10 mouse cellular contexts compared by ENCODE assay signal in the genomic region with DNA sequence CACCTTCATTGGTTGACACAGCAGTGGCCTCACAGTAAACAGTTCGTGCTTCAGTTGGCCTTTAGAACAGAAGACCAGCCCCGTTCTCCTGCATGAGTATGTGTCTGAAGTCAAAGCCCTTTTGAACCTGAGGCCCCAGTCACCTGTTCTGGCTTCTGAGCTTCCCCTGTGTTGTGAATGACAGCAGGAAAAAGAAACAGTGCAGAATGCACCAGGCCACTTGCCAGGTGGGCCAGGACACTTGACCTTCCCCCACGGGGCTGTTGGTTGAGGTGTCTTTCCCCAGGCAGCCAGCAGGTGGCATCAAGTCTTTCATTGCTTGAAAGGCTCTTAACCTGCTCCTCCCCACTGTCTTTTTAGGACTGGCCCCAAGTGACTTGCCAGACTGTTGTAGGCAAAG.
A peak's percentile ranks its signal among the peaks of the same experiment; 100 is the strongest.
DNase-seq lines count a peak whose midpoint lies in the region; ATAC-seq and TF ChIP-seq lines count a peak whose summit lies in the region.
"Had no signal": no experiment of that assay in that cellular context is flagged by ENCODE, and none has a peak within 500 bp of the region (broad histone marks: within the 10 kb centered on the region; RNA-seq: fewer than 3 reads in every experiment).

No protein-coding gene starts in this region.

- H3K4me3 ChIP-seq in liver, adult 2 months (ENCODE audit: insufficient read depth, low read depth, low read length), result no peak overlapping the region
- H3K4me3 ChIP-seq in liver, embryonic 11.5 days (ENCODE audit: low read depth, low read length), result no peak overlapping the region
- H3K4me3 ChIP-seq in liver, postnatal 0 days (ENCODE audit: low read depth, low read length), result no peak overlapping the region
- no peak overlapping the region for H3K4me3 ChIP-seq in intestine, embryonic 16.5 days (ENCODE audit: low read length)
- H3K4me3 ChIP-seq: erythroblast, embryonic 14.5 days; limb, embryonic 15.5 days had no signal

- TF ChIP-seq CTCF in liver, adult 2 months (IDR thresholded peaks at IDR 0.05; ENCODE audit: low read depth, low read length), result peak; percentile 87
- TF ChIP-seq CTCF in liver, postnatal 0 days (IDR thresholded peaks at IDR 0.05; ENCODE audit: low read depth), result peak; percentile 78

- no peaks in the 10 kb centered on the region for H3K27me3 ChIP-seq in liver, adult 2 months (ENCODE audit: control insufficient read depth, insufficient read depth, low read length)
- H3K27me3 ChIP-seq in liver, embryonic 11.5 days (replicated peaks; ENCODE audit: control insufficient read depth, insufficient read depth, low read length), result no peaks in the 10 kb centered on the region
- H3K27me3 ChIP-seq in liver, postnatal 0 days (ENCODE audit: insufficient read depth, low read length), result no peaks in the 10 kb centered on the region
- no peaks in the 10 kb centered on the region for H3K27me3 ChIP-seq in intestine, embryonic 16.5 days (replicated peaks; ENCODE audit: control insufficient read depth, insufficient read depth, low read length)
- H3K27me3 ChIP-seq: limb, embryonic 15.5 days had no signal

- TF ChIP-seq EP300 in liver, postnatal 0 days (IDR thresholded peaks at IDR 0.05; ENCODE audit: low read depth), result no peak

- no peak overlapping the region for H3K4me2 ChIP-seq in liver, embryonic 11.5 days
- H3K4me2 ChIP-seq in liver, postnatal 0 days (ENCODE audit: low read depth, low read length), result no peak overlapping the region
- H3K4me2 ChIP-seq in intestine, embryonic 16.5 days (ENCODE audit: low read depth, low read length), result no peak overlapping the region
- H3K4me2 ChIP-seq: limb, embryonic 15.5 days had no signal

- peak overlapping the region; percentile 45 for H3K27ac ChIP-seq in liver, adult 2 months (replicated peaks; ENCODE audit: insufficient read depth, low read depth, low read length)
- H3K27ac ChIP-seq in liver, embryonic 11.5 days (ENCODE audit: low read depth, low read length), result no peak overlapping the region
- peak overlapping the region; percentile 72 for H3K27ac ChIP-seq in liver, postnatal 0 days (ENCODE audit: low read depth)
- no peak overlapping the region for H3K27ac ChIP-seq in intestine, embryonic 16.5 days (ENCODE audit: low read length)
- H3K27ac ChIP-seq: limb, embryonic 15.5 days had no signal

- peaks cover 5% of the 10 kb centered on the region for H3K36me3 ChIP-seq in liver, adult 2 months (ENCODE audit: control insufficient read depth, insufficient read depth, low read length)
- H3K36me3 ChIP-seq in liver, embryonic 11.5 days (ENCODE audit: control insufficient read depth, insufficient read depth, low read length), result no peaks in the 10 kb centered on the region
- H3K36me3 ChIP-seq in liver, postnatal 0 days (replicated peaks; ENCODE audit: insufficient read depth, low read length), result no peaks in the 10 kb centered on the region; the same call in 1 of the 2 replicates
- H3K36me3 ChIP-seq in intestine, embryonic 16.5 days (ENCODE audit: control insufficient read depth, insufficient read depth, low read length), result 0 out of 2 replicates have a peak, but pooled peaks cover 8% of the 10 kb centered on the region
- H3K36me3 ChIP-seq: limb, embryonic 15.5 days had no signal

- no peak for ATAC-seq in liver, embryonic 11.5 days (replicated peaks; ENCODE audit: low FRiP score)
- ATAC-seq in liver, postnatal 0 days, result peak; percentile 87
- no peak for ATAC-seq in intestine, embryonic 16.5 days

- DNase-seq in liver, adult 2 months (ENCODE audit: extremely low read depth, low read depth, low spot score), result peak; percentile 80
- no peak for DNase-seq in liver, embryonic 11.5 days (ENCODE audit: low spot score)
- DNase-seq in NIH3T3 (ENCODE audit: low read depth), result peak; percentile 63
- DNase-seq in cerebellum, adult 9-10 months, result peak; percentile 68
- DNase-seq in heart, adult 9 months (ENCODE audit: low spot score in 2 of 2), result peak; percentile 19 to 37
- DNase-seq in liver, postnatal 0 days, result peak; percentile 80
- peak; percentile 10 to 27 for DNase-seq in spleen, postnatal 36 days (ENCODE audit: low spot score in 2 of 2)

- WGBS in liver, adult 2 months, result 18% methylated on average over 3 of the region's 3 CpGs
- 53% methylated on average over 3 of the region's 3 CpGs for WGBS in liver, embryonic 11.5 days
- WGBS in liver, postnatal 0 days (ENCODE audit: insufficient replicate concordance), result 41% methylated on average over 3 of the region's 3 CpGs
- 57% methylated on average over 3 of the region's 3 CpGs for WGBS in intestine, embryonic 16.5 days

- no peaks in the 10 kb centered on the region for H3K79me2 ChIP-seq in liver, adult 2 months (ENCODE audit: control insufficient read depth, insufficient read depth, low read length)

- H3K4me1 ChIP-seq in liver, adult 2 months (ENCODE audit: control insufficient read depth, insufficient read depth, low read length), result peaks cover 8% of the 10 kb centered on the region
- peaks cover 4% of the 10 kb centered on the region for H3K4me1 ChIP-seq in liver, embryonic 11.5 days (replicated peaks; ENCODE audit: control insufficient read depth, insufficient read depth, low read length)
- peaks cover 10% of the 10 kb centered on the region for H3K4me1 ChIP-seq in liver, postnatal 0 days (ENCODE audit: insufficient read depth)
- H3K4me1 ChIP-seq in intestine, embryonic 16.5 days (ENCODE audit: control insufficient read depth, insufficient read depth, low read length), result no peaks in the 10 kb centered on the region
- H3K4me1 ChIP-seq: limb, embryonic 15.5 days had no signal

- no peak overlapping the region for H3K9ac ChIP-seq in liver, adult 2 months (ENCODE audit: low read depth, low read length)
- no peak overlapping the region for H3K9ac ChIP-seq in liver, embryonic 11.5 days (ENCODE audit: low read depth, low read length)
- H3K9ac ChIP-seq in liver, postnatal 0 days (replicated peaks), result no peak overlapping the region
- H3K9ac ChIP-seq in intestine, embryonic 16.5 days (ENCODE audit: low read depth, low read length), result no peak overlapping the region
- H3K9ac ChIP-seq: limb, embryonic 15.5 days had no signal

- no peaks in the 10 kb centered on the region for H3K9me3 ChIP-seq in liver, embryonic 11.5 days (ENCODE audit: control insufficient read depth, low read length)
- no peaks in the 10 kb centered on the region for H3K9me3 ChIP-seq in liver, postnatal 0 days (ENCODE audit: low read length)
- no peaks in the 10 kb centered on the region for H3K9me3 ChIP-seq in intestine, embryonic 16.5 days (ENCODE audit: control insufficient read depth, low read length)
- H3K9me3 ChIP-seq: limb, embryonic 15.5 days had no signal

- TF ChIP-seq POLR2A in liver, adult 2 months (IDR thresholded peaks at IDR 0.05; ENCODE audit: extremely low read depth, insufficient read depth, low read length), result no peak

Comparison
In these comparisons a context has a peak if more than half of its experiments do, and no peak if none do; other contexts are left out.
1. H3K27ac ChIP-seq: peak in liver, adult 2 months (single experiment) and liver, postnatal 0 days (single experiment); none in liver, embryonic 11.5 days (single experiment) and intestine, embryonic 16.5 days (single experiment).